Mouse (Mus musculus) spleen, adult 2 months (tissue): Measurements from ENCODE around the gene Sema4d.

Experiments
- CTCF ChIP-seq: fragments of 200-500 bp; IDR thresholded peaks from 2 replicates; pipeline ENCODE4 v1.5.1; 2011; ENCODE audit warnings: mild to moderate bottlenecking, inconsistent platforms; ENCODE audit not compliant: insufficient read depth, insufficient read length, insufficient replicate concordance; ENCODE audit errors: extremely low read depth
- POLR2A ChIP-seq: fragments of 200-500 bp; IDR thresholded peaks from 2 replicates; pipeline ENCODE4 v1.6.1; 2011; ENCODE audit warnings: low read depth, low read length, inconsistent platforms

- no peak for TF ChIP-seq POLR2A
- no peak for TF ChIP-seq CTCF
Observed at GRCm38 (mm10) chr13:51738531-51739117, 54.9 kb downstream of the Sema4d start.
